Mouse (Mus musculus): ENCODE results near the gene Ifi203.
"Not testable (repeated sequence)": the region's sequence is repeated elsewhere in the genome, so short reads cannot be mapped to it uniquely, and the experiment has no call there.

Ifi203 gene

DNA sequence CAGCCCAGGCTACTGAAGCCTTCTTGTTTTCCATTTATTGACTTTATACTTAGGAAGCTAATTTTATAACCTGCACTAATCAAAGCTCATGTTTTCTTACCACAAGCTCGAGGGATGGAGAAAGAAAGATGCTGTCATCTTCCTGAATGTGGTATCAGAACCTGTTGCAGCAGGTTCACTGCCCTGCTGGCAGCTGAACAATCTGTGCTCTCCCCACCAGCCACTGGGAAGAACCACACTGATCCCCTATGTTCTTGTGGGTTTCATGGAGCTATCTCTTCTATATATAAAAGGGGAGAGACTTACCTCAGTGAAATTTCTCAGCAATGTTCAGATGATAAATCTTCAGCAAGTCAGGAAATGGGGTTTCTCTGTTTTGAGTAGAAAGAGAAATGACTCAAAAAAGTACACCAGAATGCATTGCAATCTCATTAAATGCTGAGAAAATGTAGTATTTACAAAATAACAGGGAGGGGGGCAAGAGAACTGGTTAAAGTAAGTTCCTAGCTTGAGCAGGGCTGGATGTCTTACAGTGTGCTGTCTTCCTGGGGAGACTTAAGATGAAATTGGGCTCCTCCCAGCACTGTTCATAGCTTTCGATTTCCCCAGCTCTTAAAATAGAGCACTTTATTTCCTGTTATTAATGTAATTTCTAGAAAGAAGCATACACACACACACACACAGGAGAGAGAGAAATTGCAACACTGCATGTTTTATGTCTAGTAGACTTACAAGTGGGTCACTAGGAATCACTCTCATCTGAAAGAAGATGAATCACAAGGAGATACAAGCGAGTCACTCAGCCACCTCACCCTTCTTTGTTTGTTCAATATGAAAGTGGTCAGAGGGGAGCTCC, at the start of gene Ifi203, which contains the start of gene Mndal:
Ifi203 (minus strand) TSS at position 749 of the 856 bp plus-strand sequence.
Mndal (minus strand) TSS at position 568 of the 856 bp plus-strand sequence.
- not testable (repeated sequence) for DNase-seq (ENCODE audit: low read depth in 1 of 2, low spot score in 2 of 2)

DNA sequence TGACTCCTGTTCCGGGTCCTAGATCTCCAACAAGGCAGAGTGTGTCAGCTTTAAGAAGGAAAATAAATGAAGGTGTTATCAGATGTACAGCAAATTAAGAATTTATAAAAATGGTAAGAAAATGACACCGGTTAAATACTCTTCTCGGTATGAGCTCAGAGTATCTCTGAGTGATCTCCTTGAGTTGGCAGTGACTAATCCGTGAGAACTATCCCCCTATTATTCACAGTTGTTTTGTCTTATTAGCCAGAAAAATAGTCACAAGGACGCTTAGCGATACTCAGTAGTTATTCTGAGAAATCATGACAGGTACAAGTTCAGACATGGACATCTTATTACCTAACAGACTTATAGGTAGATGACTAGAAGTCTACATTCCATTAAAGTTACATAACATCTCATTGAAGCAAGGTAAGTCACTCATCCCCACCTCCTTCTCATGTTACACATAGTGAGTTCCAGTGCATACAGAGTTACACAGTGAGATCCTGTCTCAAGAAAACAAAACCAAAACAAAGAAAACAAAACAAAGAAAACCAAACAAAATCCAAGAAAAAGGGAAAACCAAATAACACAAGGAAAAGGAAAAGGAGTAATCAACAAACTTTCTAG, 40.3 kb upstream of the Ifi203 start, which contains the start of gene Ifi202b:
Ifi202b (minus strand) TSS at position 51 of the 612 bp plus-strand sequence.
- DNase-seq (ENCODE audit: low read depth in 1 of 2, low spot score in 2 of 2) = not testable (repeated sequence)

DNA sequence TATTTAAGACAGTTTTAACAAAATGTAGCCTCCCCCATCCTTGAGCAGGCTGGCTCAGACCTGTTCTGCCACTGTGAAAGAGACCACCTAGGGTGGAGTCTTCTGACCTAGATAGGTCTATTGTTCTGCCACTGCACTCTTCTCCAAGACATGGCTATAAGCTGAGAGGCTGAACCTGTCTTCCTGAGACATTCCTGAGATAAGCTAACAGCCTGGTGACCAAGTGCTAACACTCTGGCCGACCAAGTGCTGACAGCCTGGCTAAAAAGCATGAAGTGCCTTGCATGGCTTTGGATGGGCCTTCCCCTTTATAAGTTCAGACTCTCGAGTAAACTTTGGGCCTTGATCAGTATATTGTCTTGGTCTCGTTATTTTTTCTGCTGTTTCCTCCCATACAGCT, 38.6 kb upstream of the Ifi203 start:
- DNase-seq (ENCODE audit: low read depth in 1 of 2, low spot score in 2 of 2) = not testable (repeated sequence)

DNA sequence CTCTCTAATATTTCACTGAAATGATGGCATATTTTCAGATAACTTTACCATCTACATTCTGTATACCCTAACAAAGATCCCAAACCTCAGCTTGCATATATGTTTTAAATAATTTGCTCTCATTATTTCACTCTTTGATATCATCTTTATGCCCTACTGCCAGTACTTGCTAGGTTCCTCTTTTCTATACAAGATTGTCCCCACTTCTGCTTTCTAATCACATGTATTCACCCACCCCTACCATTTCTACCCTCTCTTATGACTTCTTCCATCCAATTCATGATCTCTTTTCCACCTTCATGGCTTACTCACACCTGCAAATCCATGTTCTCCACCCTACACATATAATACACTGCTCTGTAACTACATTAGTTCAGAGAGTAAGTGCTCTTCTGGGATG, 35.1 kb upstream of the Ifi203 start:
- DNase-seq (ENCODE audit: low read depth in 1 of 2, low spot score in 2 of 2) = no peak

DNA sequence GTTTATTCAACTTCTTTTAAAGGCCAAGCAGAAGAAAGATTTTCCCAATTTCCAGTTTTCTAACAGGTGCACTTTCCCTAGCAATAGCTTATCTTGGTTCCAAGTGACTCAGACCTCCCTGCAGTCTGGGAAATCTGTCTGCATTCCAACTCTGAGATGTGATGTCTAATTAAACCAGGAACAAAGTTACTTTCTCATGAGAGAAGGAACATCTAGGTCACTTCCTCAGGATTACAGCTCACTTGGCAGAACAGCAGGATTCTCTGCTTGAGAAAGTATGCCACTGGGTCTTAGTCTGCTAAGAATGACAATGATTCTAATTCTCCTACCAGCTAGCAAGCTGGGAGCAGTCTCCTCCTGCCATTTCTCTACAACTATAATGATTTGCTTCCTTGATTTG, 30.6 kb upstream of the Ifi203 start:
- no peak for DNase-seq (ENCODE audit: low read depth in 1 of 2, low spot score in 2 of 2)

DNA sequence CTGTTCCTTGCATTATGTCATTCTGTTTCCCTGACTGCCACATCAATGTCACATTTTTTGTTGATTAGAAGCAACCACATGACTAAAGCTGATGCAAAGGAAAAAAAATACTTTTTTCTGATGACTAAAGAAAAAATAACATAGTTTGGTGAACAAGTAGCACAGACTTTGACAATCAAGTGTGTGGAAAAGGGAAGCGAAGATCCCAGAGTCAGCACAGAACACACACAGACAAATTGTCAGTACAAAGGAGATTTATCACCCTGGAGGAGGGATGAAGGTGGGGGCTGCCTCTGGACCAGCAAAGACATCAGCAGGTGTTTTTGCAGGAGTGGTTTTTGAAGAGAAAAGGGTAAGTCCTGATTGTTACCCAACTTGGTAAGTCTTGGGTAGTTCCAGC, 19.0 kb upstream of the Ifi203 start:
- not testable (repeated sequence) for DNase-seq (ENCODE audit: low read depth in 1 of 2, low spot score in 2 of 2)

DNA sequence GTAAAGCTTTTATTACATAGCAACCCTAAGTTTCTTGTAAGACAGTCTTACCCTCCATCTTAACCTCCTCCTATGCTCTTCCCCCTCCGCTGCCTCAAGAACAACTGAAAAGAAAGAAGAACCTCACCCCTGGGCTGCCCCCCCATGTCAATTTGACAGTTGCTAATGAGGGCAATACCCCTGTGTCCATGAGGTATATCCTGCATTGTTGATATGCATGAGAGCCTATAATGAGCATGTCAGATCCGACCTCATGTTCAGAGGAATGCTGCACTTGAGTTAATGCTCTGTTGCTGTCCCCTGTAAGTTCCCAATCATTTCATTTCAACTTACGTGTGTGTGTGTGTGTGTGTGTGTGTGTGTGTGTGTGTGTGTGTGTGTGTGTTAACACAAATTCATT, 17.5 kb upstream of the Ifi203 start:
- not testable (repeated sequence) for DNase-seq (ENCODE audit: low read depth in 1 of 2, low spot score in 2 of 2)

DNA sequence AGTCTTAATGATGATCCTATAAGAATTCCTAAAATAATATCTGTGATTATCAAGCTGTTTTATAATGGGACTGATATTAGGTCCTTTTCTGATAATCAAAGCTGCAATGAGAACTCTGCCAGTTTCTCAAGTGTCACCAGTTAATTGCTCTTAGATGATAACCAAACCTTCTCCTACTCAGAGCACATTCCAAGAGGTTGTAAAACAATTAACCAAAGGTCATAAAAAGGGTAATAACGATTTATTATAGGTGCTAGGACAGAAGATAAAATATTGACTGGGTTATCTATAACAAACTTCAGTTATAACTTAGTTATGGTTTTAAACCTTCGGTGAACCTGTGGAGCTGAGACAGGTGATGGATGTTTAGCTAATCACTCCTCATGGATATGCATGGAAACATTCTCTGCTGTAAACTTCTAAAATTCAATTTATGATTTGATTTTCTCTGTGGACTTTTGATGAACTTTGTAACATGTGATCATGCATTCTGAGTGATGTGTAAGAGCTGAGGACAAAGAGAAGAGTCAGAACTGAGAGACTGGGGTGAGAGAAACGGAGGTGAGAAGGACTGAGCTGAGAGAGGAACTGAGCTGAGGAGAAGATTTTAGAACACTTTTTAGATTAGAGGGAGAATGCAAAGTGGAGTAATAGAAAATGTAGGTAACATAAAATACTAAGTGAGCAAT, 13.5 kb upstream of the Ifi203 start:
- not testable (repeated sequence) for DNase-seq (ENCODE audit: low read depth in 1 of 2, low spot score in 2 of 2)

DNA sequence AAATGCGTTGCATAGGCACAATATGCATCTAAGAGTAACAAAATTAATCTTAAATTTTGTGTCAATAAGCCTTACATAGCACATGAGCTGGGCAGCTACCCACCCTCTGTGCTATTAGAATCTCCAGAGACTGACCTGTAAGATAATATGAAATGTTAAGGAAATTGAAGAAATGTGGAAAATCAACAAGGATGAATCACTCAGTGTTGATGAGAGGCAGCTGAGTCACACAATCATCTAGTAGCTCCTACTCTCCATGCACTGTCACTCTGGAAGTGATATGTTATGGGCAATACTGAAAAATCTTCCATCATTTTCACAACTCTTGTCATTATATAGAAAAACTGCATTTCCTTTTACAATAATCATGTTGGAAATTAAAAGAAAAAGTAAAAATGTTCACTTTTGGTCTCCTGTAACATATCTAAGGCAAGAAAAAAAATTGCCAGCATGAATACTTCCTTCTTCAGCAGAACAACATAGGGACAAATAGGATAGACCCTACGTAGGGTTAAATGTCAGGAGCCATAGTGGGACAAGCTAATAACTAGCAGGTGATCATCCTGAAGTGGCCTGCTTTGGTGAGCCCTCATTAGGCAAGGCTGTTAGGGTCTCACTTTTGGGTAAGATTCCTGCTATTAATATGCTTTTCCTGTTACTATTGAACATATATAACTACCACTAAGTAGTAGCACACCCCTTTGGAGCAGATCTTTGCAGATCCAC, 12.8 kb upstream of the Ifi203 start:
- no peak for DNase-seq (ENCODE audit: low read depth in 1 of 2, low spot score in 2 of 2)

DNA sequence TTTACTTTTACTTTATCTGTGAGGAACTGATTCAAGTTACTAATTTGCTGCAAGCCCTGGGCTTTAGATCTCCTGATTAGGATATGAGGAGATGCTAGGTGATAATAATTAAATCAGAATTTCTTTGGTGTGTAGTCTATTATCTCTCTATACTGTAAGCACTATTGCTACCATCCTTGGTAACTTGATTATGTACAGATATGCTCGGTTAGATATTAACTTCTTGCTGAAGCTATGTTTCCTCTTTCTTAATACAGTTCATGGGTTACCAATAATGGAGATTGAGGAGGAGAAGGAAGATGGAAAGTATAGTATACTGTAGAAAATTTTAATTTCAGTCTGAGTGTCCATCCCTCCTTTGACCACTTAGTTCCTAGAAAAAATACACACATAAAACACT, 11.1 kb upstream of the Ifi203 start:
- no peak for DNase-seq (ENCODE audit: low read depth in 1 of 2, low spot score in 2 of 2)

DNA sequence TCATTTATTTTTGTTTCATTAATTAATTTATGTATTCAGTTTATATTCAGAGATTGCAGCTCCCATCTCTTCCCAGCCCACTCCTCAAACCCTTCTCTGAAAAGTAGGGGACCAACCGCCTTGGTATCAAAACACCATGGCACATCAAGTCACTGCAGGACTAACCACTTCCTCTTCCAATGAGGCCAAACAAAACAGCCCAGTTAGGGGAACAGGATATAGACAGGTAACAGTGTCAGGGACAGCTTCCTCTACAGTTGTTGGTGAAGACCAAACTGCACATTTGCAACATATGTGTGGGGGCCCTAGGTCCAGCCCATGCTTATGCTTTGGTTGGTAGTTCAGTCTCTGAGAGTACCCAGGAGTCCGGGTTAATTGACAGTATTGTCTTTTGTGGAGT, 6.6 kb upstream of the Ifi203 start:
- not testable (repeated sequence) for DNase-seq (ENCODE audit: low read depth in 1 of 2, low spot score in 2 of 2)

DNA sequence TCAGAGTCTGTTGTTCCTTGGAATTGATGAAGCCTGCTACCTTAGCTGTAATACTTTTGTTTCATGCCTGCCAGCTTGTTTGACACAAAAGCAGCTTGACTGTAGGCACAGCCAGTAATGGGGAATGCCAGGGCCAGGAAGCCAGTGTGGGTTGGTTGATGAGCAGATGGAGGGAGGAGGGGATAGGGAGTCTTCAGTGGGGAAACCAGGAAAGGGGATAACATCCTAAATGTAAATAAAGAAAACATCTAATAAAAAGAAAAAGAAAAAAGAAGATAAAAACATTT, 251 bp upstream of the Ifi203 start:
- not testable (repeated sequence) for DNase-seq (ENCODE audit: low read depth in 1 of 2, low spot score in 2 of 2)

DNA sequence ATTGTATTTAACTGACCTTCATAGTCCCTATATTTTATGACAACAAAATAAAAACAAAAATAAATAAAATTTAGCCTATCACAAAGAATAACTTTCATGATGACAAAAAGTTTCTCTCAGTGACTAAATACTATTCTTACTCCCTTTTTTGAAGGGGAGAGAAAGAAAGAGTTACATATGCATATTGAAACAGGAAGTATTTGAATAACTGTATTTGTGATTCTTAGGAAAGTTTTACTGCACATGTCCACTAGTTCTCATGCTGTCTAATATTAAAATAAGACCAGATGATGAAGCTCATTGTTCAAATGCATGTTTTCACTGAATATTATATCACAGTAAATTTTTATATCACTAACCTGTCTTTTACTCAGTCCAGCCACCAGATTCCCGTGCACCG, 950 bp downstream of the Ifi203 start:
- DNase-seq (ENCODE audit: low read depth in 1 of 2, low spot score in 2 of 2) = not testable (repeated sequence)

DNA sequence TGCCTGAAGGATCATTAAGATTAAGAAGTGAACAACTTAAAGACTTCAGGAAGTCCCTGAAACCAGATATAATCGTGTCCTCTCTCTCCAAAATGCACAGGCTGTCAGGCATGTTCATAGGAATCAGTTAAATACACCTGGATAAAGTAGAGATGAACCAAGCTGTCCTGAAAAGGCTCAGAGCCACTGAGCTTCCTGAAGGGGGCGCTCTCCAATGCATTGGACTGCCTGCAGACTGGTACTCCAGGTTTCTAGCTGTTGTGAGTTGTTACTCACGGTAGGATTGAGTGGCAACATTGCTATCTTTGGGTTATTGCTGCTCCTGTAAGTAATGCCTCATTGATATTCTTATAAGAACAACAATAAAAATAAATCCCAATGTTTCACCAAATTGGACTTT, 23.2 kb downstream of the Ifi203 start:
- DNase-seq (ENCODE audit: low read depth in 1 of 2, low spot score in 2 of 2) = not testable (repeated sequence)

DNA sequence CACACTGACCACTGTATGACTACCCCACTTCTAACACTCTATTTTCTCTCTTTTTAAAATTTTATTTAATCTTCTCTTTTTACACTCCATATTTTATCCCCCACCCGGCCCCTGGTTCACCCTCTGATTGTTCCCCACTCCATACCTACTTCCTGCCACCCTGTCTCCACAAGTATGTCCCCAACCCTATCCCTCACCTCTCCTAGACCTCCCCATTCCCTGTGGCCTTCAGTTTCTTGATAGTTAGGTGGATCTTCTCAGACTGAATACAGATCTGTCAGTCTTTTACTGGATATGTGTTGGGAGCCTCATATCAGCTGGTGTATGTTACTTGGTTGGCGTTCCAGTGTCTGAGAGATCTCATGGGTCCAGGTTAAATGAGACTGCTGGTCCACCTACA, 27.9 kb downstream of the Ifi203 start:
- no peak for DNase-seq (ENCODE audit: low read depth in 1 of 2, low spot score in 2 of 2)

DNA sequence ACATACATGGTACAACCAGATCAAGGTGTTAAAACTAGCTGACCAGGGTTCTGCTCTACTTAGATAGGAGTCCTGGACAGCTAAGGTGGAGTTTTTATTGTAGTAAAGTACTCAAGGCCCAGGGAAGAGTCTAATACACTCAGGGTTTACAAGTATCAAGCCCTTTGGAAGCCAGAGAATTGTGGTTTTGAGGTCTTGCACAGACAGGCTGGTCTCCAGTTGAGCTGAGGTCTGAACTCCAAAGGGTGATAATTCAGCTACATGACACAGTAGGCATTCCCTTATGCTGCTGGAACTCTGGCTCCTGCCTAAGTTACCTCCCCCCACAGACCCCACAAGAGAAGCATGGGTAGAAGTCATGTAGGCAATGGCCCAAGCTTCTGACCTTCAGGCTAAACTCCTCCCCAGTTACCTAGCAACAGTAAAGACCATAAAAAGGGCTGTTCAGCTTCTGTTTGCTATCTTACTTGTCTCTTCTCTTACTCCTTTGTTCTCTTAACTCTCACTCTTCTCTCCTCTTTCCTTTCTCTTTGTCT, 29.1 kb downstream of the Ifi203 start:
- not testable (repeated sequence) for DNase-seq (ENCODE audit: low read depth in 1 of 2, low spot score in 2 of 2)

DNA sequence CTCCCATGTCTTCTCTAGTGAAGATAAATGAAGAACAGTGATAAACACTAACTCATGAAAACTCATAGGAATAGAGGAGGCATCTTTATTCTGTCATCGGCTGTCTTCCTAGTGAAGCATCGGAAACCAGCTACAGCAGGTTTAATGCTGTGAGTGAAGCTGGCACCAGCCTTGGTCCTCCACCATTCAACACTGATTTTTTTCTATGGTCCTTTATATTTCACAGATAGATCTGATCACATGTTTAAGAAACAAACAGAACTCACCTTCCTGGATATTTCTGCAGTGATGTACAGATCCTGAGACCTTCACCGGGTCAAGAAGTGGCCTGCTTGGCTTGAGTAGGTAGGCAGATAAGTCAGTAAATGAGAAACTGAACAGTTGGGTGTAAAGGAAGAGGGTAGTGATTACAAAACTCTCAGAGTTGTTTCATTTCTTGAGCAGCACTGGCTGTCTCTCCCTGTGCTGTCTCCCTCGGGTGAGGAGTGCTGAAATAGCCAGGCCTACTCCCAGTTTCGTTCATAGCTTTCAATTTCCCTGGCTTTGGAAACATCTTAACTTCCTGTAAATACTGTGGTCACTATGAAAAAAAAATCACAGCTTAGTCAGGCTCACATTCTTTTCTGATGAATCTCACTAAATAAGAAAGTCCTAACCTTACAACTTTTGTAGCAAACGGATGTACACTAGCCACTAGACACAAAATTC, 29.8 kb downstream of the Ifi203 start, which contains the start of gene Ifi211:
Ifi211 (minus strand) TSS at position 499 of the 708 bp plus-strand sequence.
- DNase-seq (ENCODE audit: low read depth in 1 of 2, low spot score in 2 of 2) = peak in 1 of 2 experiments; percentile 16

DNA sequence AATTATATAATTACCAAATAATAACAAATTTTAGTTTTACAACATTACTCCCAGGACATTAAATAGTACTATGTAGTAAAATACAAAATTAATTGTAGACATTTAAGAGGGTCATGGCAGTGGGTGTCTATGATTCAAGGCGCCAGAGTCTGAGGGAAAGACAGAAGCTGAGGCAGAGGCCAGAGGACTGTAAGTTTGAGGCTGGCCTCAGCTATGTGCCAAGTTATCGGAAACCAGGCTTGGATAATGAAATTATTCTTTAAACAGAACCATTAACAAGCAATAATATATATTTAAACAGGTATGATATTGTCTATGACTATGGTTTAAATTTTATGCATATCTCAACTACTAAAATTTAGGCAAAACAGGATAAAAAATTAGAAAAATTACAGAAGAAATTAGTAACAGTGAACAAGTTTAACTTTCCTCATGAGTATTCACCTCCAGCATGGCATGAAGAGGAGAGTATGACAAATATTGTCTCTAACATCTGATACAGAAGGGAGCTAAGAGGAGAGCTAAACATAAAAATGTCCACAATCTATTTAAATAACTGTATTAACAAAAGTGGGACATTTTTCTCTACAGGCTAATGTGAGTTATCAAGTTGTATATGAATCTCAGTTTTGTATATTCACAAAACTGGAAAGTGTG, 30.5 kb downstream of the Ifi203 start:
- DNase-seq (ENCODE audit: low read depth in 1 of 2, low spot score in 2 of 2) = no peak

DNA sequence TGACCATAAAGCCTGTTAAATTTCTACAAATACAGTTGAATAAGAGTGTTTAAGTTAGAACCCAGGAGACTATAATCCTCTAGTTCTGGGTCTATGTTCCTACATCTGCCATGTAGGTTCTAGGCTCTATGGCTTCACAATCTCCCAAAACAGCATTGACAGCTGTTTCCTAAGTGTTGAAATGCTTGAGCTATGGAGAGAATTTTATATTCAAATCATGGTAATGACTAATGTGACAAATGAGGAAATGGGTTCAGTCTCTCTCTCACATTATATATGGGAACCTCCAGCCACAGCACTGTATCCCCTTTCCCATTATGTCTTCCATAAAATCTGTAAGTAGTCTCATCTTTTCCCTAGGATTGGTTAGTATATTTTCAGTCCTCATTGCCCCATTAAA, 34.1 kb downstream of the Ifi203 start:
- not testable (repeated sequence) for DNase-seq (ENCODE audit: low read depth in 1 of 2, low spot score in 2 of 2)

DNA sequence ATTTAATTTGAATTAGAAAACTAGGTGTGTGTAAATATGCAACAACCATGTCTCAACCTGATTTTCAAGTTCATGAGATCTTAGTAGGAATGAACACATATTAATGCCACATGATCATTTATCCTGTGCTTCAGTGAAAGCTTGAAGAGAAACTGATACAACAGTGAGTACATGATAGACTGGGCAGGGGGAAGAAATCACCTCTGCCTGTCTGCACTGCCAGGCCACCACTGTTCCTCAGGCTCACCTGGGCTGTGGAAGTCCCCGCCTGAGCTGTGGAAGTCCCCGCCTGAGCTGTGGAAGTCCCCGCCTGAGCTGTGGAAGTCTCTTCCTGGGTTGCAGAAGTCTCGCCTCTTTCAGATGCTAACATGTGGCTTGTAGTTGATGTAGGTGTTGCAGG, 36.6 kb downstream of the Ifi203 start:
- DNase-seq (ENCODE audit: low read depth in 1 of 2, low spot score in 2 of 2) = not testable (repeated sequence)
